Mouse (Mus musculus): ENCODE measurements at regions not wholly inside any gene's neighbourhood (a gene's known extent, or its start where the extent isn't known, plus 50 kb on each side); places are given as distances from the start of the nearest gene placed in this dataset.

DNA sequence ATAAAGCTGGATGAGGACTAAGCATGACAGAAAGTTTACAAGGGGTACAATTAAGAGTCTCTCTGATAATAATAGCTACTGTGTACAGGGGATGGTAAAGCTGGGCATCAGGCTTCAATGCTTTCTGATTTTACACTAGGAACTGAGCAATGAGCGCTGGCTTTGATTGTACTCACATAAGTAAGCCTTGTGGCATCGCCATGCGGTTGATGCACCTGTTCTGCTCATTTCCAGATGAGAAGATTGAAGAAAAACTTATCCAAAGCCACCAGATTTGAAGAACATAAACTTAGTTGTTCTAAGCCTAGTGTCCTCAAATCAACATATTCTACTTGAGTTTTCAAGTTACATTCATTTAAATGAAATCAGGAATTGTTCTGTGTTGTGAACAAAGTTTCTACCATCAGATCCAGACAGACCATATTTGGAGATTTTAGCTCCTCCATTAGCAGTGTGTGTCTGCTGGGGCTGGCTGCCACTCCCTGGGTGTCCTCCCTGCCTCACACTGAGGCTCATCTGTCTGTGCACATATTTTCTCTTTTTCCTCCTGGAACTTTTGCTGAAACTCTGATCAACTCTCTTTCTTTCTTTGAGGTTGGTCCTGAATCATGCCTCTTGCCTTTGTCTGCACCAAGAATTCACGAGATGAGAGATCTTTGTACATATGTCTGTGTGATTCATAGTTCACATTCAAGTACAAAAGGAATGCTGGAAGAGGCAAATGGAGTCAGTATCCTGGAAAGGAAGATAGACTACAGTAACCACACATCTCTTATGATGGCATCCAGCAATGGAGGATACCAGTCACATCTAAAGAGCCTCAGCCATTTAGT, 68.2 kb upstream of the Ifne start:
- Histone ChIP-seq H3K9ac (no peak overlapping the region), H3K27me3 (ENCODE audit: insufficient read depth, low read length) (no peaks in the 10 kb centered on the region), H3K4me3 (ENCODE audit: low read depth, low read length) (no peak overlapping the region), H3K9me3 (ENCODE audit: low read depth, low read length) (no peaks in the 10 kb centered on the region), H3K4me1 (ENCODE audit: insufficient read depth) (no peaks in the 10 kb centered on the region), H3K36me3 (ENCODE audit: insufficient read depth) (no peaks in the 10 kb centered on the region), H3K27ac (ENCODE audit: low read depth) (no peak overlapping the region), H3K4me2 (no peak overlapping the region)
- DNase-seq = no peak
- no peak for ATAC-seq (ENCODE audit: insufficient read depth)
- no peak for TF ChIP-seq CTCF (IDR thresholded peaks at IDR 0.05; ENCODE audit: low read depth)
- 75% methylated on average over 4 of the region's 4 CpGs for WGBS

DNA sequence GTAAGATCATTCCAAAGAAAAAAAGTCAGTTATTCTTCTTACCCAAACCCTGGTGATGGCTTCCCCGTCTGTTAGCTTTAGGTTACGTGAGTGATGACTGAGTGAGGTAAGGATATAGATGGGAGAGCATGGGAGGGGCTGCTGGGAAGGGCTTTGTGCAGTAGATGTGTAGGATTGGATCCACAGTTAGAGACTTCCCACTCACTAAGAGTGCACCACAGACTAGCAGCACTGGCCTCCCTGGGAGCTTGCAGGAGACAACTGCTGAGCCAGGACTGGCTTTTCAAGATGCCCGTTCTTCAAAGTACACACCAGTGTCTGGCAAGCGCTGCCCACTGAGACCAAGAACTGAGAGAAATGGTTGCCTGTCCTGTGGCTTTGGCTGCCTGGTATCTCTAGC, 62.0 kb upstream of the Ifne start:
- no peak for ATAC-seq (ENCODE audit: insufficient read depth)
- WGBS = 68% methylated on average over 4 of the region's 4 CpGs
- H3K9ac ChIP-seq = no peak overlapping the region
- H3K4me2 ChIP-seq = no peak overlapping the region
- TF ChIP-seq CTCF (IDR thresholded peaks at IDR 0.05; ENCODE audit: low read depth) = no peak
- peaks cover 27% of the 10 kb centered on the region for H3K27me3 ChIP-seq (ENCODE audit: insufficient read depth, low read length)
- no peak overlapping the region for H3K4me3 ChIP-seq (ENCODE audit: low read depth, low read length)
- H3K9me3 ChIP-seq (ENCODE audit: low read depth, low read length) = no peaks in the 10 kb centered on the region
- no peak for DNase-seq
- H3K36me3 ChIP-seq (ENCODE audit: insufficient read depth) = no peaks in the 10 kb centered on the region
- H3K4me1 ChIP-seq (ENCODE audit: insufficient read depth) = no peaks in the 10 kb centered on the region
- H3K27ac ChIP-seq (ENCODE audit: low read depth) = no peak overlapping the region

DNA sequence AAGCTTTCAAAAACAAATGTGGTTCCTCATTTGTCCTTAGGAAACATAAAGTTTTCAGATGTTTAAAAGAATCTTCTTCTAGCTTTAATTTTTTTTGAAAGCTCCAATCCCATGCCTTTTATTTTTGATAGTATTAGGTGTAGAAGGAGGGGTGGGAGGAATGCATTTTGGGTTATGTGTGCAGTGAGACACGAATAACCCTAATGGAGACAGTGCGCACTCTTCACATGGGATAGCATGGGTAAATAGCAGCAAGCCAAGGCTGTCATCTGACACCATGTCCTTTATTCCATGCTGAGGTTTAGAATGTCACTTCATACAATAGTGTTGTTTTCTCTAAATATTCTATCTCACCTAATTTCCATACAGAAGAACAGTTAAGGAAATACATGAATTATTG, 60.7 kb upstream of the Ifne start:
- no peak overlapping the region for H3K27ac ChIP-seq (ENCODE audit: low read depth)
- H3K4me2 ChIP-seq = no peak overlapping the region
- 74% methylated on average over 2 of the region's 2 CpGs for WGBS
- H3K4me1 ChIP-seq (ENCODE audit: insufficient read depth) = no peaks in the 10 kb centered on the region
- peaks cover 29% of the 10 kb centered on the region for H3K27me3 ChIP-seq (ENCODE audit: insufficient read depth, low read length)
- no peaks in the 10 kb centered on the region for H3K36me3 ChIP-seq (ENCODE audit: insufficient read depth)
- no peak overlapping the region for H3K9ac ChIP-seq
- no peak for TF ChIP-seq CTCF (IDR thresholded peaks at IDR 0.05; ENCODE audit: low read depth)
- no peaks in the 10 kb centered on the region for H3K9me3 ChIP-seq (ENCODE audit: low read depth, low read length)
- ATAC-seq (ENCODE audit: insufficient read depth) (no peak), DNase-seq (no peak)
- no peak overlapping the region for H3K4me3 ChIP-seq (ENCODE audit: low read depth, low read length)

DNA sequence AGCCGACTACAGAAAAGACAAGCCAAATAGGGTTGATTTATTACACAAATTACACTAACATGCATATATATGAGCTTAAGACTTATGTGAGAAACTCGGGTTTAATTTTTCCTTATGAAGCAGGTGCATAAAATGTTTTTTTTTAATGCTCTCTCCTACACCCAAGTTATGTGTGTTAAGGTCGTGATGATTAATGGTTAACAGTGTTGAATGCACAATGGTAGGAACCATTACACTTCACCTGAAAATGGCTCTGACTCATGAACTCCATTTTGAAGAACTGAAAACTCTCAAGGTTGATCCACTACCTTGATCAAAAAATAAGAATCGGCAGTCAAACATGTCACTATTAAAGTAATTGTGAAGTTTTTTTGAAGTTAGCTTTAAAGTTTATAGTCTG, 59.4 kb upstream of the Ifne start:
- ATAC-seq (ENCODE audit: insufficient read depth) (no peak), DNase-seq (no peak)
- Histone ChIP-seq H3K27ac (ENCODE audit: low read depth) (no peak overlapping the region), H3K36me3 (ENCODE audit: insufficient read depth) (no peaks in the 10 kb centered on the region), H3K9ac (no peak overlapping the region), H3K9me3 (ENCODE audit: low read depth, low read length) (no peaks in the 10 kb centered on the region), H3K4me1 (ENCODE audit: insufficient read depth) (no peaks in the 10 kb centered on the region), H3K27me3 (ENCODE audit: insufficient read depth, low read length) (peaks cover 29% of the 10 kb centered on the region), H3K4me3 (ENCODE audit: low read depth, low read length) (no peak overlapping the region), H3K4me2 (no peak overlapping the region)
- TF ChIP-seq CTCF (IDR thresholded peaks at IDR 0.05; ENCODE audit: low read depth) = no peak
- 63% methylated on average over 4 of the region's 4 CpGs for WGBS

DNA sequence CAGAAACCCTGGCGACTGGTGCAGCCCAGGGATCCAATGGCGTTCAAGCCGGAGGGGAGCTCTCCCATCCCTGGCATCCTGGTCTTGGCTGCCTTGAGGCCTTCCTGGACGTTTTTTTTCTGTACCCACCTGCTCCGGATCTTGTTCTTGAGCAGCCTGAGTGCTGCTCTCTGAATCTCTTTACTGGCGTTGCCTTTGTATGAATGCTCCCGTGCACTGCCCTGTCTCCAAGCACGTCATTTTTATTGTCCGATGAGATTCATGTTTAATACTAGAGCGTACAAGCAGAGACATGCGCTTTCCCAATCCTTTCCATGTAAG, 58.7 kb upstream of the Ifne start:
- H3K9ac ChIP-seq = peak overlapping the region; percentile 61
- H3K36me3 ChIP-seq (ENCODE audit: insufficient read depth) = no peaks in the 10 kb centered on the region
- 9% methylated on average over 11 of the region's 11 CpGs for WGBS
- no peak for TF ChIP-seq CTCF (IDR thresholded peaks at IDR 0.05; ENCODE audit: low read depth)
- peak overlapping the region; percentile 88 for H3K4me2 ChIP-seq
- no peaks in the 10 kb centered on the region for H3K9me3 ChIP-seq (ENCODE audit: low read depth, low read length)
- H3K4me3 ChIP-seq (ENCODE audit: low read depth, low read length) = peak overlapping the region; percentile 64
- ATAC-seq (ENCODE audit: insufficient read depth) = peak; percentile 67; the same call in 1 of the 2 replicates
- H3K27me3 ChIP-seq (ENCODE audit: insufficient read depth, low read length) = peaks cover 29% of the 10 kb centered on the region
- no peak overlapping the region for H3K27ac ChIP-seq (ENCODE audit: low read depth)
- DNase-seq = no peak
- no peaks in the 10 kb centered on the region for H3K4me1 ChIP-seq (ENCODE audit: insufficient read depth)

DNA sequence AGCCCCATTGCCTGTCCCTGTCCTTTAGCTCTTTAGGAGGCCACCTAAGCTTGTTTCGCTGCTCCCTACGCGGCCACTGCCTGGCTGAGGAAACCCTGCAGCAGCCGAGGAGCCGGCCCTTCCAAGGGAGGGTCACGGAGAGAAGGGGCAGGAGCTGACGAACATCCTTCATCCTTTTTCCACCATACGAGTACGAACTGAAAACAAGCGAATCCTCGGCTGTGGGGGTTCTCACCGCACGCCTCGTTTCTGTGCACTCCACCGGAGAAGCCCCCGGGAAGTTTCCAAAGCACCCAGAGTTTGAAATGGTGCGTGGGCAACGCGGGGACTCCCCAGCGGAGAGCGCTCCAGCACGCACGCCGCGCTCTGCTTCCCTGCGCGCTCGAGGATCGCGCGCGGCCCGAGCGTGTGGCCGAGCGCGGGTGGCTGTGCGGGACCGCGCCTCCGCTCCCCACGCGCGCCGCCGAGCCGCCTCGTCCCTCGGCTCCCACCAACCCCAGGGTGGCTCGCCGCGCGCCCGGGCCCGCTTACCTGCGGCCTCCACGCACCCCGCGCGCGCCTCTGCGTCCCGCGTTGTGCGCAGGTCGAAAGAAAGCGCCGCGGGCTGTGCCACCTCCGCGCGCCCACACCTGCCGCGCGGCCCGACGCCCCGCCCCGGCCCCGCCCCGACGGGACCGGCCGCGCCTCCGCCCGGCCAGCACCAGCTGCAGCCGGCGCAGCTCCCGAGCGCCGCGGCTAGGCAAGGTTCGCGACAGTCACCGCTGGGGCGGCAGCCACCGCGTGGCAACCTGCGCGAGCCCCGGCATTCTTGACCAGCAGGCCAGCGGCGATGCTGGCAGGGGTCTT, 58.1 kb upstream of the Ifne start:
- H3K4me2 ChIP-seq = peak overlapping the region; percentile 88
- H3K4me1 ChIP-seq (ENCODE audit: insufficient read depth) = no peaks in the 10 kb centered on the region
- H3K4me3 ChIP-seq (ENCODE audit: low read depth, low read length) = peak overlapping the region; percentile 64
- H3K9me3 ChIP-seq (ENCODE audit: low read depth, low read length) = no peaks in the 10 kb centered on the region
- H3K27ac ChIP-seq (ENCODE audit: low read depth) = peak overlapping the region; percentile 36; the same call in 1 of the 2 replicates
- DNase-seq = peak; percentile 72
- peaks cover 29% of the 10 kb centered on the region for H3K27me3 ChIP-seq (ENCODE audit: insufficient read depth, low read length)
- ATAC-seq (ENCODE audit: insufficient read depth) = peak; percentile 96
- TF ChIP-seq CTCF (IDR thresholded peaks at IDR 0.05; ENCODE audit: low read depth) = no peak
- WGBS = under 1% methylated on average over 100 of the region's 104 CpGs
- H3K36me3 ChIP-seq (ENCODE audit: insufficient read depth) = no peaks in the 10 kb centered on the region
- H3K9ac ChIP-seq = peak overlapping the region; percentile 61

DNA sequence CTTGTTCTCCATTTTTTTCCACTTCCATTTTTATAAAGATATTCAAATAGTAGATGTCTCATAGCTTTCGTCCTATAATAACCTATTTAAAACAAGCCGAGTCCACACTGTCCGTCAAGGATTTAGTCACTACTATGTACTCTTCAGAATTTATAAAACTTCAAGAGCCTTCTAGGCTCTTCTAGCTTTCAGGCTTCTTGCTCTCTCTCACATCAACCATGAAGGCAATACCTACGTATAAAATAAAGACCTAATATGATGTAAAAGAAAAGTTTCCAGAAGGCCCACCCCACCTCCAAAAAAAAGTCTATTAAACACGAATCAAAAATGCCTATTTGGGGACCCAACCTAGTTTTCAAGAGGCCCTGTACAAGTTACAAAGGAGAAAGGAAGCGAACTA, 57.0 kb upstream of the Ifne start:
- Histone ChIP-seq H3K4me2 (peak overlapping the region; percentile 88), H3K4me3 (ENCODE audit: low read depth, low read length) (peak overlapping the region; percentile 64), H3K4me1 (ENCODE audit: insufficient read depth) (no peaks in the 10 kb centered on the region), H3K27ac (ENCODE audit: low read depth) (no peak overlapping the region), H3K9ac (no peak overlapping the region), H3K9me3 (ENCODE audit: low read depth, low read length) (no peaks in the 10 kb centered on the region), H3K27me3 (ENCODE audit: insufficient read depth, low read length) (peaks cover 29% of the 10 kb centered on the region), H3K36me3 (ENCODE audit: insufficient read depth) (no peaks in the 10 kb centered on the region)
- no peak for TF ChIP-seq CTCF (IDR thresholded peaks at IDR 0.05; ENCODE audit: low read depth)
- DNase-seq = peak; percentile 6
- WGBS = 57% methylated on average over 6 of the region's 6 CpGs
- no peak for ATAC-seq (ENCODE audit: insufficient read depth)

Data from lung, embryonic 14.5 days (tissue).